Mouse (Mus musculus) ES-Bruce4 (cell line): ENCODE measurements around the gene Stum.

ENCODE experiments used
- CTCF ChIP-seq: IDR thresholded peaks from one replicate; pipeline ENCODE4 v1.8.1; 2011; ENCODE audit warnings: low read depth, low read length
- EP300 ChIP-seq: IDR thresholded peaks from 2 replicates; pipeline ENCODE4 v1.6.1; 2011; ENCODE audit warnings: low read depth, low read length; ENCODE audit not compliant: insufficient read depth
- POLR2A ChIP-seq: IDR thresholded peaks from one replicate; pipeline ENCODE4 v1.8.1; 2011; ENCODE audit warnings: low read length; ENCODE audit not compliant: insufficient read depth

DNA sequence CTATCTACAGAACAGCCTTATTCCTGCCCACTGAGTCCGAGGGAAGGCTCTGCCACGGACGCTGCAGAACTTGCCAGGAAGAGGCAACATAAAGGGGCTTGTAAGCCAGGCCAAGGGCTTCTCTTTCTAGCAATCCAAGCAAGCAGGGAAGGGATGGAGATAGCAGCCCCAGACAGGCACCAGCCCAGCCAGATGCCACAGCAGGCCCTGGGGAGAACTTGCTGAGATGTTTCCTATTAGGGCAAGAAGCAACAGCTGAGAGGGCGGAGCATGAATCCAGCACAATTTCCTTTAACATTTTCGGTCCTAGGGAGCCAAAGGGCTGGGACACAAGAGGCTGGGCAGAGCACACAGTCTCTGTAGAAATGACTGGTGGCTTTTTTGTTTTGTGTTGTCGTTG is 25.0 kb downstream of the Stum start:
- TF ChIP-seq POLR2A (no peak), CTCF (no peak), EP300 (no peak)
